Mouse (Mus musculus): ENCODE results near the gene Xpr1.

- TF ChIP-seq CTCF (IDR thresholded peaks at IDR 0.05; ENCODE audit: control insufficient read depth, insufficient read depth, insufficient read length) (no peak), USF1 (IDR thresholded peaks at IDR 0.05; ENCODE audit: low read depth) (no peak), CEBPB (IDR thresholded peaks at IDR 0.05; ENCODE audit: low read depth) (no peak), MAX (IDR thresholded peaks at IDR 0.05) (no peak)
Observed at GRCm38 (mm10) chr1:155400056-155400455, 17.2 kb downstream of the Xpr1 start.

All from C2C12 (cell line).